Mouse (Mus musculus) CD4-positive naive resting alpha-beta T cell, adult 76 days (primary cell): Measurements from ENCODE around the gene Adra2a. TPM values are rescaled to one million over a fixed set of nuclear protein-coding genes. Genes with fewer than 3 reads are reported as not detected.

Experiments
- total RNA-seq: library from RNA; stranded (reverse); gene quantifications from one replicate; pipeline ENCODE4 v1.2.4, GENCODE M21; 2023

The Adra2a gene
- total RNA-seq = 1.4 TPM

DNA sequence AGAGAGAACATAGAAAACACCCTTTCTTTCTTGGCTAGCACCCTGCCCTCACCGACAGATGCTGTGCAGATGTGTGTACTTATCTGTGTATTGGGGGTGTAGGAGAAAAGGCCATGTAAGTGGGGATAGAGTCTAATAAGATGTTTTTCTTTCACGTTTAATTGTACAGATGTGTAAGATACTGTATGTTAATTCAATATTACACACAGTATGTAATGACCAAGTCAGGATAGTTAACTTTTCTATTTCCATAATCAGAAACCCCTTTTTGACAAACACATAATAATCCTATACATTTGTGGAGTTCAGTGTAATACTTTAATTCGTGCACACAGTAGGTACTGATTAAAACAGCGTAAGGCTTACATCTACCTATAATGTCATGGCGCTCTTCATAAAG is at the start of gene Adra2a:
Adra2a (plus strand) TSS at position 301 of the 400 bp plus-strand sequence.

Other genes with a start within 250 kb of the Adra2a start
- gene Pdcd4, start 151.9 kb upstream of the Adra2a start, total RNA-seq = 370 TPM
- 51.3 TPM for gene Shoc2, start 99.8 kb upstream of the Adra2a start, total RNA-seq
- gene Bbip1, start 99.5 kb upstream of the Adra2a start, total RNA-seq = 35.6 TPM